ENCODE assay signal across 26 mouse cellular contexts in the genomic region with DNA sequence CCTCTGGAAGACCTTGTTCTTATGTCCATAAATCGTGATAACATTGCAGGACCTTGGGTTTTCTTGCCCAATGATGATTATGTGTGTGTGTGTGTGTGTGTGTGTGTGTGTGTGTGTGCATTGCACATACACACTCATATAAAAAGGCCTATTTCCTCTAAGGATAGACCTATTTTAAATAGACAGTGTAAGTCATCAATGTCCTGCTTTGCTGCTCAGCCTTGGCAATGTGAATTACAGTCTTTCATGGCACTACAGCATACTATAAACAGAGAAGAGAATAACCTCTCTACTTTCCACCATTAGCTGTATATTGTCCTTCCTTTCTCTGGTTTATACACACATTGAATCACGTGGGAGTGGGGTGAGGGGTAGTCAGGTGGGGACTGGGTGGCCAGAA.
A peak's percentile ranks its signal among the peaks of the same experiment; 100 is the strongest.
DNase-seq lines count a peak whose midpoint lies in the region; ATAC-seq lines count a peak whose summit lies in the region.
"Had no signal": no experiment of that assay in that cellular context is flagged by ENCODE, and none has a peak within 500 bp of the region (broad histone marks: within the 10 kb centered on the region; RNA-seq: fewer than 3 reads in every experiment).

No protein-coding gene starts in this region.

- no peak overlapping the region for H3K27ac ChIP-seq in kidney, embryonic 15.5 days
- H3K27ac ChIP-seq in neural tube, embryonic 14.5 days (ENCODE audit: low read depth, low read length), result no peak overlapping the region
- H3K27ac ChIP-seq: embryonic facial prominence, embryonic 12.5 days; embryonic facial prominence, embryonic 15.5 days; gastrocnemius, adult 2 months; heart, embryonic 15.5 days; hindbrain, embryonic 14.5 days; hindbrain, postnatal 0 days had no signal

- H3K36me3 ChIP-seq in kidney, embryonic 15.5 days, result no peaks in the 10 kb centered on the region
- H3K36me3 ChIP-seq in neural tube, embryonic 14.5 days (ENCODE audit: control insufficient read depth, insufficient read depth, low read length), result no peaks in the 10 kb centered on the region
- H3K36me3 ChIP-seq: embryonic facial prominence, embryonic 12.5 days; embryonic facial prominence, embryonic 15.5 days; heart, embryonic 12.5 days; heart, embryonic 15.5 days had no signal

- H3K4me2 ChIP-seq in kidney, embryonic 15.5 days, result no peak overlapping the region
- no peak overlapping the region for H3K4me2 ChIP-seq in neural tube, embryonic 14.5 days (ENCODE audit: low read depth, low read length)
- H3K4me2 ChIP-seq: embryonic facial prominence, embryonic 12.5 days; embryonic facial prominence, embryonic 15.5 days; heart, embryonic 12.5 days; heart, embryonic 15.5 days; hindbrain, embryonic 14.5 days had no signal

- H3K27me3 ChIP-seq in kidney, embryonic 15.5 days, result no peaks in the 10 kb centered on the region
- no peaks in the 10 kb centered on the region for H3K27me3 ChIP-seq in neural tube, embryonic 14.5 days (ENCODE audit: control insufficient read depth, insufficient read depth, low read length)
- H3K27me3 ChIP-seq: embryonic facial prominence, embryonic 12.5 days; embryonic facial prominence, embryonic 15.5 days; heart, embryonic 12.5 days; heart, embryonic 15.5 days had no signal

- H3K4me3 ChIP-seq in kidney, embryonic 15.5 days (replicated peaks), result no peak overlapping the region
- no peak overlapping the region for H3K4me3 ChIP-seq in neural tube, embryonic 14.5 days (ENCODE audit: low read depth, low read length)
- H3K4me3 ChIP-seq: embryonic facial prominence, embryonic 12.5 days; embryonic facial prominence, embryonic 15.5 days; gastrocnemius, adult 2 months; heart, embryonic 12.5 days; heart, embryonic 15.5 days had no signal

- no peak overlapping the region for H3K9ac ChIP-seq in kidney, embryonic 15.5 days
- no peak overlapping the region for H3K9ac ChIP-seq in neural tube, embryonic 14.5 days (replicated peaks; ENCODE audit: low read depth, low read length)
- H3K9ac ChIP-seq: embryonic facial prominence, embryonic 12.5 days; embryonic facial prominence, embryonic 15.5 days; forebrain, postnatal 0 days; heart, embryonic 12.5 days; heart, embryonic 15.5 days; hindbrain, embryonic 14.5 days had no signal

- H3K4me1 ChIP-seq in kidney, embryonic 15.5 days, result no peaks in the 10 kb centered on the region
- no peaks in the 10 kb centered on the region for H3K4me1 ChIP-seq in neural tube, embryonic 14.5 days (ENCODE audit: control insufficient read depth, insufficient read depth, low read length)
- H3K4me1 ChIP-seq: embryonic facial prominence, embryonic 12.5 days; embryonic facial prominence, embryonic 15.5 days; heart, embryonic 12.5 days; heart, embryonic 15.5 days had no signal

- WGBS in kidney, embryonic 15.5 days, result 59% methylated on average over 2 of the region's 2 CpGs
- WGBS in neural tube, embryonic 14.5 days, result 56% methylated on average over 2 of the region's 2 CpGs

- 0 out of 2 replicates have a peak, but pooled peaks have one; percentile 43 for ATAC-seq in kidney, embryonic 15.5 days (replicated peaks; ENCODE audit: low FRiP score)
- ATAC-seq in neural tube, embryonic 14.5 days (ENCODE audit: low read depth), result peak; percentile 57
- ATAC-seq: activated CD4-positive, CD25-positive, alpha-beta regulatory T cell, adult 4 months; forebrain, embryonic 14.5 days; forebrain, postnatal 0 days; hindbrain, postnatal 0 days; inflammation-experienced regulatory T-cells, adult 6 months; intestine, embryonic 16.5 days had no signal

- DNase-seq in adrenal gland, postnatal 14 days, result peak; percentile 12
- DNase-seq in adrenal gland, adult 8-10 months, result no peak
- no peak for DNase-seq in kidney, postnatal 14 days
- DNase-seq in spleen, postnatal 36 days (ENCODE audit: low spot score in 2 of 2), result no peak
- DNase-seq: cerebellum, adult 11 months; cerebellum, adult 2 months; cerebellum, adult 9-11 months; cerebellum, postnatal 25 days; forebrain, postnatal 0 days; gastrocnemius, adult 2 months; gastrocnemius, postnatal 14 days; heart, adult 18-20 months; heart, postnatal 14 days; heart, postnatal 4 days had no signal

- H3K9me3 ChIP-seq in kidney, embryonic 15.5 days (replicated peaks), result no peaks in the 10 kb centered on the region
- no peaks in the 10 kb centered on the region for H3K9me3 ChIP-seq in neural tube, embryonic 14.5 days (ENCODE audit: control insufficient read depth, low read length)
- H3K9me3 ChIP-seq: embryonic facial prominence, embryonic 12.5 days; embryonic facial prominence, embryonic 15.5 days; heart, embryonic 12.5 days; heart, embryonic 15.5 days had no signal
